Mouse (Mus musculus): ENCODE measurements at regions not wholly inside any gene's neighbourhood (a gene's known extent, or its start where the extent isn't known, plus 50 kb on each side); places are given as distances from the start of the nearest gene placed in this dataset.
A peak's percentile ranks its signal among the peaks of the same experiment; 100 is the strongest.
"Not testable (repeated sequence)": the region's sequence is repeated elsewhere in the genome, so short reads cannot be mapped to it uniquely, and the experiment has no call there.

DNA sequence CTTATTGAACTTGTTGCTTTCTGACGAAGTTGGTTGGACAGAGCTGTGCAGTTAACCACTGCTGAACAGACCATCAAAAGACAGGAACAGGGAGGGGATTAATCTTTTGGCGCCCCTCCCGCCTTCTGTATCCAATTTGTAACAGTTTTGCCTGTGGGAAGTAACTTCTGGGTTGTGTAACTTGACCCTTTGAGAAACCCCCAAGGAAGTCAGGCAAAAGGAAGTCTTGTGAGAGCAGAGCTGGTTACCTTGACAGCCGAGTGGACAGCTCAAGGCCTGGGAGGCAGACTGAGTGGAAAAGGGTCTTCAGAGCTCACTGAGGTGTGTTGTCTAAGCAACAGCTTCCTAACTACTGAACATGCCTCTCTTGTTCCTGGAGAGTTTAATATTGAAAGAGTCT, 75.8 kb upstream of the Hao2 start:
- DNase-seq: no peak

DNA sequence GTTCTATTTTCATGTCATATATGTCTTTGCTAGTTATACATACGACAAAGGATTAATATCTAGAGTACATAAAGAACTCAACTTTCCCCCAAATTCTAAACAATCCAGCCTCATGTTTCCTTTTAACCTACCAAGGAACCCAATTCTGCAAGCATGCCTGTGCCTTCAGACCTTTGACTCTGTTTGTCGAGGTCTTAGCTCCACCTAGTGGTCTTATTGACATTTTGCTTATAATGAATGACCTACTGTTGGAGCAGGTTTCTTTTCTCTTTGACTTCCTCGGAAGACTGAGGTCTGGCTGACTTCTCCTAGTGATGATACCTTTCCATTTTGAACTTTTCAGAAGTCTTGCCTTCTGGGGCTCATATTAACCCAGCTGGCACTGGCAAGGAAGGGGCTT, 82.7 kb upstream of the Hao2 start:
- peak in 1 of 2 experiments; percentile 5 for DNase-seq

GRCm38 (mm10) chr3:98982787-98983186, 89.7 kb upstream of the Hao2 start:
- DNase-seq: no peak

DNA sequence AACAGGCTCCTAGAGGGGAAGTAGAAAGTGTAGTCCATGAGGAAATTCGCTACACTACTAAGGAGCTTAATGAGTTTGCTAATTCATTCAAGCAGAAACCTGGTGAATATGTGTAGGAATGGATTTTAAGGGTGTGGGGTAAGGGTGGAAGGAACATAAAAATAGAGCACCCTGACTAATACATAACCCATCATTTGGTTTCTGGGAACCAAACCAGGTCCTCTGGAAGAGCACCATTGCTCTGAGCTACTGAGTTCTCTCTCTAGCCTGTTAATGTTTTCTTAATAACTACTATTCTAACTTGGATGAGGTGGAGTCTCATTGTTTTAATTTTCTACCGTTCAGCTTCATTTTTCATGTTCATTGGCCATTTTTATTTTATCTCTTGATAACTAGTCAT, 94.2 kb upstream of the Hao2 start:
- not testable (repeated sequence) for DNase-seq

- peak; percentile 12 to 25 for DNase-seq
These were observed 97.8 kb upstream of the Hao2 start for GRCm38 (mm10) chr3:98990801-98991200.

GRCm38 (mm10) chr3:98991276-98991675, 98.2 kb upstream of the Hao2 start:
- DNase-seq: peak in 1 of 2 experiments; percentile 5

DNA sequence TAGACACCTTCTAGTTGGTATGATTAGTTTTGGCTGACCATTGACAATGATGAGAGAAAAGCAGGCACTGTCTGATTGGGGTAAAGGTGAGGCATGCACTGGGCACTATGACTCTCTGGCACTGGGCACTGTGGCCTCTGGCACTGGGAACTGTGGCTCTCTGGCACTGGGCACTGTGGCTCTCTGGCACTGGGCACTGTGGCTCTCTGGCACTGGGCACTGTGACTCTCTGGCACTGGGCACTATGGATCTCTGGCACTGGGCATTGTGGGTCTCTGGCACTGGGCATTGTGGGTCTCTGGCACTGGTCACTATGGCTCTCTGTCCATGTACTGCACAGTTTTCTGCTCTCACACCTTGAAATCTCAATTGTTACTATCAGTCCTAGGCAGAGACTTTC, 101.0 kb upstream of the Hao2 start:
- DNase-seq: no peak

- no peak for DNase-seq
These were observed 110.2 kb upstream of the Wars2 start for GRCm38 (mm10) chr3:99030636-99031035.

DNA sequence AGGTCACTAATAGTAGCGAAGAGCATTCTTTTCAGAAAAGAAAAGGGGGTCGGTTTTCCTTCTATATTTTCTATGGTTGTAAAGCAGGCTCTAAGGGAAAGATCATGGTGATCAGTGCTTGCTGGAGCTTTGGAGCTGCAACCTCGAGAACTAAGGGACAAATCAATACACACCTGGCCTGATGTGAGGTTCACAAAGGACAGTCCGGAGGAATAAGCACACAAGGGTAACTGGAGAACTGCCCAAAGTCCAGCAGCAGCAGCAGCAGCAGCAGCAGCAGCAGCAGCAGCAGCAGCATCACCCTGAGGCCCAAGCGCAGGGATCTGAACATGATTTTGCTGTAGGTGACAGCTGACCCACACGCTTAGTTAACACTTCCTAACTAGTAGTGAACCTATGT, 94.7 kb upstream of the Wars2 start:
- no peak for DNase-seq

DNA sequence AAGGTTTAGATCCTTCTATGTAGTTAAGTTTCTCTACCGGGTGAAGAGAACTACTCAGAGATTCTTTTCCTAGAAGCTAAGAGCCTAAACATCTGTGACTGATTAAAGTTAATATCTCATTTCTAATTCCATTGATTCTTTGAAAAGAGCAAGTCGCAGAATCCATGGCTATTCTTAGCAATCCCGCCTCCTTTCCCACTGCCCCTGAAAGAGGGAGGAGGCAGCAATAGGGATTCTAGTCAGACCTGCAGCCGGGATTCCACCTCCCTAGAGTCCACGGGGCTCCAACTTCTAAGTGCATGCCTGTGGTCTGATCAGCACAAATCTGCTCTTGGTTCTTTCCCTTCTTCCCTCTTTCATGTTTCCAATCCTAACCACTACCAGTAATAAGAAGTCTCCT, 93.7 kb upstream of the Wars2 start:
- no peak for DNase-seq

- DNase-seq: peak; percentile 4 to 10
These were observed 91.6 kb upstream of the Wars2 start for GRCm38 (mm10) chr3:99049305-99049704.

DNA sequence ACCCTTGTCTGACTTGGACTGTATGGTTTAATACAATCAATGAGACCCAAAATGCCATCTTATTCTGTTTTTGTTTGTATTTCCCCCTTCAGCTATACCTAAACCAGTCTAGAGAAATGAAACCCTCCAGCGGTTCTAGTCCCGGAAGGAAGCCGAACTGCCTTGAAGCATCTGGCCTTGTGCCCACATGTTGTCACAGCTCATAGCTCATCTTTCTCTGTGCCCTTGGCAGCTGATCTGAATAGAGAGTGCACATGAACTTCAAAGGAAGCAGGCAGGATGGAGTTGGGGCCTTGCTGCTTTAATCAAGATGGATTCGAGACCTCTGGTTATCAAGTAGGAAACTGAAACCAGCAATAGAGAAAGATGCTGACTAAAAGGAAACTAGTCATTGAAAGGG, 88.7 kb upstream of the Wars2 start:
- peak in 1 of 2 experiments; percentile 3 for DNase-seq

- no peak for DNase-seq
These were observed 73.7 kb upstream of the Wars2 start for GRCm38 (mm10) chr3:99067168-99067567.
